Mouse (Mus musculus) frontal cortex, postnatal 36 days (tissue): ENCODE measurements around the gene Kcns3.
"Not testable (repeated sequence)": the region's sequence is repeated elsewhere in the genome, so short reads cannot be mapped to it uniquely, and the experiment has no call there.

Experiments used
- DNase-seq, 2 experiments: peaks; one replicate each; pipeline ENCODE4 v3.0.0; 2022; ENCODE audit warnings: low spot score in 2 of 2

Gene Kcns3

GRCm38 (mm10) chr12:11086866-11087265, 64.0 kb downstream of the Kcns3 start:
- no peak for DNase-seq

GRCm38 (mm10) chr12:11071079-11071478, 79.8 kb downstream of the Kcns3 start:
- no peak for DNase-seq

GRCm38 (mm10) chr12:11066865-11067264, 84.0 kb downstream of the Kcns3 start:
- DNase-seq = no peak

GRCm38 (mm10) chr12:11052676-11053075, 98.2 kb downstream of the Kcns3 start:
- not testable (repeated sequence) for DNase-seq

GRCm38 (mm10) chr12:11041821-11042220, 109.0 kb downstream of the Kcns3 start:
- DNase-seq = no peak
